Comparison of ENCODE assay signal across 9 mouse cellular contexts in genomic region chr6:83585328-83585727, GRCm38 (mm10). TPM values are rescaled to one million over a fixed set of nuclear protein-coding genes. Genes with fewer than 3 reads are reported as not detected.
A peak's percentile ranks its signal among the peaks of the same experiment; 100 is the strongest.
DNase-seq lines count a peak whose midpoint lies in the region; ATAC-seq and TF ChIP-seq lines count a peak whose summit lies in the region.
"Not testable (repeated sequence)": the region's sequence is repeated elsewhere in the genome, so short reads cannot be mapped to it uniquely, and the experiment has no call there.
"Had no signal": no experiment of that assay in that cellular context is flagged by ENCODE, and none has a peak within 500 bp of the region (broad histone marks: within the 10 kb centered on the region; RNA-seq: fewer than 3 reads in every experiment).

No protein-coding gene starts in this region.

- H3K9me3 ChIP-seq in heart, embryonic 10.5 days; lung, embryonic 14.5 days (ENCODE audit: low read depth, low read length); lung, postnatal 0 days (ENCODE audit: low read length): not testable (repeated sequence)

- H3K9ac ChIP-seq in lung, embryonic 14.5 days; lung, postnatal 0 days (replicated peaks; ENCODE audit: low read depth): not testable (repeated sequence)

- not testable (repeated sequence) for H3K4me2 ChIP-seq in lung, embryonic 14.5 days; lung, postnatal 0 days (replicated peaks; ENCODE audit: low read depth, low read length)

- H3K4me3 ChIP-seq in heart, embryonic 10.5 days; lung, embryonic 14.5 days (ENCODE audit: low read depth, low read length); lung, postnatal 0 days (ENCODE audit: low read depth, low read length): not testable (repeated sequence)

- peaks cover 12% of the 10 kb centered on the region for H3K27me3 ChIP-seq in heart, embryonic 10.5 days (ENCODE audit: insufficient read depth, poor library complexity, severe bottlenecking)
- not testable (repeated sequence) for H3K27me3 ChIP-seq in lung, embryonic 14.5 days (ENCODE audit: insufficient read depth, low read length); lung, postnatal 0 days (replicated peaks; ENCODE audit: insufficient read depth, low read length)

- not testable (repeated sequence) for H3K4me1 ChIP-seq in heart, embryonic 10.5 days; lung, embryonic 14.5 days (ENCODE audit: insufficient read depth); lung, postnatal 0 days (ENCODE audit: insufficient read depth, low read depth, low read length)

- WGBS in heart, embryonic 10.5 days = 86% methylated on average over 9 of the region's 9 CpGs
- 58% methylated on average over 9 of the region's 9 CpGs for WGBS in lung, embryonic 14.5 days
- 53% methylated on average over 9 of the region's 9 CpGs for WGBS in lung, postnatal 0 days

- TF ChIP-seq CTCF in lung, embryonic 14.5 days (IDR thresholded peaks at IDR 0.05; ENCODE audit: low read depth); lung, postnatal 0 days (IDR thresholded peaks at IDR 0.05): not testable (repeated sequence)

- H3K27ac ChIP-seq in heart, embryonic 10.5 days; lung, embryonic 14.5 days (ENCODE audit: low read depth); lung, postnatal 0 days (ENCODE audit: low read length): not testable (repeated sequence)

- not testable (repeated sequence) for TF ChIP-seq EP300 in lung, postnatal 0 days (IDR thresholded peaks at IDR 0.05)

- ATAC-seq in lung, embryonic 14.5 days (ENCODE audit: insufficient read depth) = not testable (repeated sequence)
- peak; percentile 72 for ATAC-seq in lung, postnatal 0 days

- DNase-seq in ZHBTc4 (ENCODE audit: low read depth, low spot score) = peak; percentile 21
- peak; percentile 45 for DNase-seq in heart, embryonic 10.5 days (ENCODE audit: low spot score)
- DNase-seq in lung, adult 18-20 months = peak; percentile 28 to 40
- DNase-seq in lung, embryonic 14.5 days = peak; percentile 30
- peak; percentile 70 for DNase-seq in lung, postnatal 0 days (ENCODE audit: low spot score)
- DNase-seq in lung, postnatal 25 days (ENCODE audit: low spot score) = peak; percentile 8
- DNase-seq in testis, postnatal 10 days (ENCODE audit: low spot score) = peak; percentile 20

- H3K36me3 ChIP-seq in heart, embryonic 10.5 days; lung, embryonic 14.5 days (ENCODE audit: insufficient read depth); lung, postnatal 0 days (ENCODE audit: insufficient read depth, low read length): not testable (repeated sequence)

RNA-seq across cellular contexts. Expression of gene Stambp, which starts 12.8 kb away (rescaled TPM):
- polyA plus RNA-seq in heart, embryonic 10.5 days (2016; fragmentation: Nextera tagmentation; extraction: Ambion mirVana) = 23.3 and 23.5 TPM in 2 replicates
- polyA plus RNA-seq in lung, embryonic 14.5 days (2014; fragmentation: Nextera tagmentation; extraction: Ambion mirVana) = 18.6 and 19.7 TPM in 2 replicates
- 30.7 TPM in 2 replicates for polyA plus RNA-seq in lung, postnatal 0 days (2015; fragmentation: Nextera tagmentation; extraction: Ambion mirVana)

RNA-seq across cellular contexts. Expression of gene Actg2, which starts 49.3 kb away (rescaled TPM):
- polyA plus RNA-seq in heart, embryonic 10.5 days (2016; fragmentation: Nextera tagmentation; extraction: Ambion mirVana) = 1.7 and 7.0 TPM in 2 replicates
- 204 and 205 TPM in 2 replicates for polyA plus RNA-seq in lung, embryonic 14.5 days (2014; fragmentation: Nextera tagmentation; extraction: Ambion mirVana)
- 107 and 121 TPM in 2 replicates for polyA plus RNA-seq in lung, postnatal 0 days (2015; fragmentation: Nextera tagmentation; extraction: Ambion mirVana)
- polyA plus RNA-seq: erythroblast, embryonic 14.5 days; G1E had no signal

Comparison
In these comparisons a context has a peak if more than half of its experiments do, and no peak if none do; other contexts are left out.
1. DNase-seq: peak in every context shown above with its lines; median percentile 70 in lung, postnatal 0 days; 45 in heart, embryonic 10.5 days; 34 in lung, adult 18-20 months; 30 in lung, embryonic 14.5 days; 21 in ZHBTc4; 20 in testis, postnatal 10 days; 8 in lung, postnatal 25 days.
2. RNA of gene Actg2, which starts 49.3 kb away (polyA plus RNA-seq): 204 to 205 TPM in lung, embryonic 14.5 days and 107 to 121 TPM in lung, postnatal 0 days; 1.7 to 7.0 TPM in heart, embryonic 10.5 days; every median in the first group is over 10 times any median in the second.